Mouse (Mus musculus) heart, adult 2 months (tissue): Measurements from ENCODE around the gene Gm42372.

Experiments
- CTCF ChIP-seq: fragments of 200-600 bp; IDR thresholded peaks from 2 replicates; pipeline ENCODE4 v1.8.1; 2022; ENCODE audit warnings: antibody characterized with exemption, mild to moderate bottlenecking, moderate library complexity
- EP300 ChIP-seq: fragments of 200-500 bp; IDR thresholded peaks from 2 replicates; pipeline ENCODE4 v1.6.1; 2011; ENCODE audit warnings: low read depth, low read length, control low read depth; ENCODE audit not compliant: insufficient read depth
- POLR2A ChIP-seq: fragments of 200-500 bp; IDR thresholded peaks from 2 replicates; pipeline ENCODE4 v1.6.1; 2011; ENCODE audit warnings: mild to moderate bottlenecking, low read depth, low read length, control low read depth; ENCODE audit not compliant: insufficient read depth

- TF ChIP-seq CTCF: no peak
- TF ChIP-seq POLR2A: no peak
- TF ChIP-seq EP300: no peak
Measured at GRCm38 (mm10) chr7:16987541-16988149, 4.8 kb downstream of the Gm42372 start.
